Mouse (Mus musculus): ENCODE data around the gene Bcl2l12.
A peak's percentile ranks its signal among the peaks of the same experiment; 100 is the strongest.

DNA sequence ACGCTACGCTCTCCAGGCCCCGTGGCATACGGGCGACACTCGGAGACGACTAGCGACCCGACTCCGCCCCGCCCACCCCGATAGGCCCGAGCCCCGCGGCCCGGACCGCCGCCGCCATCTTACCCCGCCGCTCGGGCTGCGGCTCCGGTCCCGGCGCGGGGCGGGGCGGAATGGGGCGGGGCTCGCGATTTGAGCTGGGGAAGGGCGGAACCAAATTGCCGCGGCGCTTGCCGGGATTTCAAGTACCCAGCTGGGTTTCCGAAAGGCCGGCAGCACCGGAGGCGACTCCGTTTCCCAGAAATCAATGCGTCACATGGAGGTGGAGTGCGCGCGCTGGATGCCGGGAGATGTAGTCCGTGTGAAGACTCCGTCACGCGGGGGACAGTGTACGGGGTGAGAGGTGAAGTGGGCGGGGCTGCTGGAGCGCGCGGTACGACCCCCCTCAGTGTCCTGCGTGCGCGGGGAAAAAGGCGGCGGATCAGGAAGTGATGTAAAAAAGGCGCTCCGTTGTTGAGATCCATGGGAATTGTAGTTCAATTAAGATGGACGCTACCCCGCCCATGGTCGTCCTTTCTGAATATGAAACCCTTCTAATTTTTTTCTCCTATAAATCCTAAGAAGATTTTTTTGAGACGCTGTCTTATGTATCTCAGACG is 17.6 kb upstream of the Bcl2l12 start, which contains the start of gene Scaf1:
- TF ChIP-seq POLR2A (IDR thresholded peaks at IDR 0.05; ENCODE audit: borderline replicate concordance, extremely low read depth, insufficient read depth, insufficient read length, poor library complexity, severe bottlenecking) (peak; percentile 66), CTCF (IDR thresholded peaks at IDR 0.05; ENCODE audit: borderline replicate concordance, extremely low read depth, insufficient read depth, insufficient read length) (no peak)

Data from brain, embryonic 14.5 days (tissue).